Mouse (Mus musculus): ENCODE results near the gene Shroom3. TPM values are rescaled to one million over a fixed set of nuclear protein-coding genes. Genes with fewer than 3 reads are reported as not detected.
A peak's percentile ranks its signal among the peaks of the same experiment; 100 is the strongest.

The Shroom3 gene
- polyA plus RNA-seq, 1 experiment from 2014 or later = 6.4 TPM

- Histone ChIP-seq H3K4me2 (ENCODE audit: low read depth, low read length) (peak overlapping the region; percentile 58), H3K27me3 (replicated peaks; ENCODE audit: control insufficient read depth, insufficient read depth, low read length) (no peaks in the 10 kb centered on the region), H3K9me3 (ENCODE audit: control insufficient read depth, low read length) (no peaks in the 10 kb centered on the region), H3K27ac (ENCODE audit: low read length) (peak overlapping the region; percentile 83), H3K9ac (ENCODE audit: low read depth, low read length) (peak overlapping the region; percentile 61), H3K4me3 (ENCODE audit: low read length) (peak overlapping the region; percentile 22), H3K4me1 (ENCODE audit: control insufficient read depth, insufficient read depth, low read length) (peaks cover 19% of the 10 kb centered on the region), H3K36me3 (ENCODE audit: control insufficient read depth, insufficient read depth, low read length) (no peaks in the 10 kb centered on the region)
- WGBS = 47% methylated on average over 14 of the region's 14 CpGs
- ATAC-seq = peak; percentile 71
Observed at GRCm38 (mm10) chr5:93005815-93006341, 322.6 kb downstream of the Shroom3 start.

GRCm38 (mm10) chr5:93008256-93008655 lies 325.0 kb downstream of the Shroom3 start:
- Histone ChIP-seq H3K9me3 (ENCODE audit: control insufficient read depth, low read length) (no peaks in the 10 kb centered on the region), H3K27ac (ENCODE audit: low read length) (no peak overlapping the region), H3K4me1 (ENCODE audit: control insufficient read depth, insufficient read depth, low read length) (peaks cover 11% of the 10 kb centered on the region), H3K9ac (ENCODE audit: low read depth, low read length) (no peak overlapping the region), H3K27me3 (replicated peaks; ENCODE audit: control insufficient read depth, insufficient read depth, low read length) (no peaks in the 10 kb centered on the region), H3K36me3 (ENCODE audit: control insufficient read depth, insufficient read depth, low read length) (no peaks in the 10 kb centered on the region), H3K4me3 (ENCODE audit: low read length) (no peak overlapping the region), H3K4me2 (ENCODE audit: low read depth, low read length) (no peak overlapping the region)
- WGBS = 76% methylated on average over 9 of the region's 9 CpGs
- ATAC-seq = no peak

MicroRNAs within 50 kb of the gene (microRNA counts, 519-probe panel; counts per million panel counts)
- microRNA mmu-miR-1961 = 2,064 counts per million, percentile 45 among the panel's probes with 10 or more counts

Small RNA genes lying within 50 kb of the gene (microRNA-seq; reads per million reads assigned to microRNA genes)
- not detected for gene Mir1961

Other genes starting within 250 kb of the Shroom3 start
- gene Nup54, start 248.2 kb upstream of the Shroom3 start, polyA plus RNA-seq (2015; fragmentation: Nextera tagmentation; extraction: Ambion mirVana) = 39.1 and 53.0 TPM in 2 replicates
- gene Scarb2, start 176.6 kb upstream of the Shroom3 start, polyA plus RNA-seq (2015; fragmentation: Nextera tagmentation; extraction: Ambion mirVana) = 12.9 and 13.5 TPM in 2 replicates
- 0.18 and 0.29 TPM in 2 replicates for gene Fam47e, start 128.4 kb upstream of the Shroom3 start, polyA plus RNA-seq (2015; fragmentation: Nextera tagmentation; extraction: Ambion mirVana)
- gene Stbd1, start 80.4 kb upstream of the Shroom3 start, polyA plus RNA-seq (2015; fragmentation: Nextera tagmentation; extraction: Ambion mirVana) = 37.0 and 38.1 TPM in 2 replicates
- 0.88 and 1.2 TPM in 2 replicates for gene Ccdc158, start 8.2 kb upstream of the Shroom3 start, polyA plus RNA-seq (2015; fragmentation: Nextera tagmentation; extraction: Ambion mirVana)

All from intestine, embryonic 16.5 days (tissue).